ENCODE assay signal across 9 mouse cellular contexts in the genomic region with DNA sequence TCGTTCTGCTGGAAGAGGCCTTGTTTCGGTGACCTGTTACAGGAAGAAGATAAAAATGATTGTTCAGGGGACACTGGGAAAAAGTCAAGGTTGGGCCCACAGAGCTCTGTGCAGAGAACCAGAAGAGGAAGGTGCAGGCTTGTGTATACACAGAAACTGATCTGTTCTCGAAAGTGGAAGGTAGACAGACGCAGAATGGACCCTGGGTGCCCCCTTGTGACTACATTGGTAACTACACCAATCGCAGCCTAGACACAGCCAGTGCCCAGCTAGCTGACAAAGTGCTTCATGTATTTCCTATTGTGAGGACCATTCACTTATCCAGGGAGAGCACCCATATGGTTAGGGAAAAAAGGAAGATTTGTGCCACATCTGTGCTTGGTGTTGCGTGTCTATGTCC. TPM values are rescaled to one million over a fixed set of nuclear protein-coding genes. Genes with fewer than 3 reads are reported as not detected.
DNase-seq lines count a peak whose midpoint lies in the region; ATAC-seq and TF ChIP-seq lines count a peak whose summit lies in the region.
"Had no signal": no experiment of that assay in that cellular context is flagged by ENCODE, and none has a peak within 500 bp of the region (broad histone marks: within the 10 kb centered on the region; RNA-seq: fewer than 3 reads in every experiment).

No protein-coding gene starts in this region.

- peak; percentile 77 for DNase-seq in brain, embryonic 14.5 days (ENCODE audit: low read depth)
- peak; percentile 81 to 88 for DNase-seq in heart, postnatal 14 days
- peak; percentile 61 for DNase-seq in large intestine, adult 2 months (ENCODE audit: low read depth, low spot score)
- peak; percentile 72 for DNase-seq in lung, adult 2 months
- DNase-seq in testis, postnatal 10 days (ENCODE audit: low spot score) = peak; percentile 86

- H3K36me3 ChIP-seq in neural tube, embryonic 15.5 days = no peaks in the 10 kb centered on the region

- H3K27ac ChIP-seq in neural tube, embryonic 15.5 days (replicated peaks) = no peak overlapping the region

- H3K4me2 ChIP-seq in neural tube, embryonic 15.5 days = no peak overlapping the region

- 5% methylated on average over 6 of the region's 6 CpGs for WGBS in large intestine, adult 2 months
- WGBS in lung, adult 2 months = 16% methylated on average over 6 of the region's 6 CpGs
- WGBS in neural tube, embryonic 15.5 days = 34% methylated on average over 6 of the region's 6 CpGs

- intact Hi-C loops in heart, postnatal 14 days (cut with DNase I) = loop anchor here (1.0 to 5.0 kb wide), 4 partner anchors 31 to 300 kb away; no protein-coding TSS in a partner anchor

- peaks cover 37% of the 10 kb centered on the region for H3K27me3 ChIP-seq in neural tube, embryonic 15.5 days (replicated peaks)

- no peaks in the 10 kb centered on the region; the same call in 1 of the 2 replicates for H3K4me1 ChIP-seq in lung, adult 2 months (ENCODE audit: control insufficient read depth, insufficient read depth, low read length)
- peaks cover 4% of the 10 kb centered on the region; the same call in 1 of the 2 replicates for H3K4me1 ChIP-seq in neural tube, embryonic 15.5 days

- H3K4me3 ChIP-seq in lung, adult 2 months (replicated peaks; ENCODE audit: extremely low read depth, low read depth, low read length) = no peak overlapping the region
- no peak overlapping the region for H3K4me3 ChIP-seq in neural tube, embryonic 15.5 days (replicated peaks)
- H3K4me3 ChIP-seq: erythroblast, embryonic 14.5 days had no signal

- no peaks in the 10 kb centered on the region for H3K9me3 ChIP-seq in neural tube, embryonic 15.5 days (replicated peaks)

- no peak overlapping the region for H3K9ac ChIP-seq in neural tube, embryonic 15.5 days (replicated peaks)

- TF ChIP-seq CTCF in brain, embryonic 14.5 days (IDR thresholded peaks at IDR 0.05; ENCODE audit: borderline replicate concordance, extremely low read depth, insufficient read depth, insufficient read length) = peak; percentile 87
- peak; percentile 79 for TF ChIP-seq CTCF in lung, adult 2 months (IDR thresholded peaks at IDR 0.05; ENCODE audit: insufficient read depth, low read length)

- peak; percentile 94 for ATAC-seq in CD4-positive, CD25-positive, alpha-beta regulatory T cell, adult 4 months
- ATAC-seq in erythroblast, adult 5-6 weeks (replicated peaks; ENCODE audit: low FRiP score, poor library complexity, severe bottlenecking) = peak; percentile 73
- peak; percentile 91 for ATAC-seq in neural tube, embryonic 15.5 days (ENCODE audit: low FRiP score)

- TF ChIP-seq POLR2A in brain, embryonic 14.5 days (IDR thresholded peaks at IDR 0.05; ENCODE audit: borderline replicate concordance, extremely low read depth, insufficient read depth, insufficient read length, poor library complexity, severe bottlenecking) = no peak
- TF ChIP-seq POLR2A in lung, adult 2 months (IDR thresholded peaks at IDR 0.05; ENCODE audit: borderline replicate concordance, extremely low read depth, low read depth, low read length) = no peak

RNA-seq across cellular contexts. Expression of a gene that starts 21.6 kb away (rescaled TPM):
- not detected for polyA plus RNA-seq in CD4-positive, CD25-positive, alpha-beta regulatory T cell, adult 4 months (2017; shearing (Covaris generic))
- 0.10 and 0.19 TPM in 2 replicates for polyA plus RNA-seq in brain, embryonic 14.5 days (2012; rRNA removed)
- total RNA-seq in erythroblast, adult 5-6 weeks (2015; ENCODE audit: low replicate concordance) = not detected in 2 replicates
- not detected in 2 replicates for total RNA-seq in erythroblast, adult 5-6 weeks (2017; ENCODE audit: low replicate concordance)
- total RNA-seq in heart, postnatal 14 days (2021) = not detected
- not detected in 2 replicates for polyA plus RNA-seq in large intestine, adult 2 months (2012; rRNA removed)
- not detected in 2 replicates for polyA plus RNA-seq in lung, adult 2 months (2012; rRNA removed)
- polyA plus RNA-seq in neural tube, embryonic 15.5 days (2015; fragmentation: Nextera tagmentation; extraction: Ambion mirVana) = not detected in 2 replicates
- polyA plus RNA-seq: erythroblast, embryonic 14.5 days had no signal

RNA-seq across cellular contexts. Expression of a gene that starts 38.7 kb away (rescaled TPM):
- under 1 TPM in 1 of 2 experiments, not detected in 1; 0.16 TPM for polyA plus RNA-seq in CD4-positive, CD25-positive, alpha-beta regulatory T cell, adult 4 months (2017; shearing (Covaris generic))
- polyA plus RNA-seq in brain, embryonic 14.5 days (2012; rRNA removed) = 0.93 and 1.1 TPM in 2 replicates
- not detected in 2 replicates for total RNA-seq in erythroblast, adult 5-6 weeks (2015; ENCODE audit: low replicate concordance)
- 0.28 TPM in 1 of 2 replicates, not detected in the other for total RNA-seq in erythroblast, adult 5-6 weeks (2017; ENCODE audit: low replicate concordance)
- total RNA-seq in heart, postnatal 14 days (2021) = under 1 TPM; 0.38 to 0.39 TPM
- polyA plus RNA-seq in large intestine, adult 2 months (2012; rRNA removed) = 0.07 and 0.10 TPM in 2 replicates
- polyA plus RNA-seq in lung, adult 2 months (2012; rRNA removed) = 0.53 and 0.77 TPM in 2 replicates
- 0.28 and 0.36 TPM in 2 replicates for polyA plus RNA-seq in neural tube, embryonic 15.5 days (2015; fragmentation: Nextera tagmentation; extraction: Ambion mirVana)

RNA-seq across cellular contexts. Expression of a gene that starts 39.6 kb away (rescaled TPM):
- polyA plus RNA-seq in CD4-positive, CD25-positive, alpha-beta regulatory T cell, adult 4 months (2017; shearing (Covaris generic)) = 10 to 100 TPM; 43.9 to 64.6 TPM
- polyA plus RNA-seq in brain, embryonic 14.5 days (2012; rRNA removed) = 64.5 and 71.7 TPM in 2 replicates
- 20.9 and 31.3 TPM in 2 replicates for total RNA-seq in erythroblast, adult 5-6 weeks (2015; ENCODE audit: low replicate concordance)
- total RNA-seq in erythroblast, adult 5-6 weeks (2017; ENCODE audit: low replicate concordance) = 19.4 and 29.1 TPM in 2 replicates
- 10 to 100 TPM; 43.7 to 46.9 TPM for total RNA-seq in heart, postnatal 14 days (2021)
- 34.7 and 40.7 TPM in 2 replicates for polyA plus RNA-seq in large intestine, adult 2 months (2012; rRNA removed)
- 11.1 and 12.2 TPM in 2 replicates for polyA plus RNA-seq in lung, adult 2 months (2012; rRNA removed)
- polyA plus RNA-seq in neural tube, embryonic 15.5 days (2015; fragmentation: Nextera tagmentation; extraction: Ambion mirVana) = 175 and 210 TPM in 2 replicates

RNA-seq across cellular contexts. Expression of a gene that starts 52.6 kb away (rescaled TPM):
- 1 to 10 TPM; 2.0 TPM for polyA plus RNA-seq in CD4-positive, CD25-positive, alpha-beta regulatory T cell, adult 4 months (2017; shearing (Covaris generic))
- polyA plus RNA-seq in brain, embryonic 14.5 days (2012; rRNA removed) = 6.4 and 9.9 TPM in 2 replicates
- total RNA-seq in erythroblast, adult 5-6 weeks (2015; ENCODE audit: low replicate concordance) = 9.4 and 17.6 TPM in 2 replicates
- total RNA-seq in erythroblast, adult 5-6 weeks (2017; ENCODE audit: low replicate concordance) = 20.1 and 22.8 TPM in 2 replicates
- 1 to 10 TPM in 1 of 2 experiments, under 1 TPM in 1; 0.67 to 1.5 TPM for total RNA-seq in heart, postnatal 14 days (2021)
- polyA plus RNA-seq in large intestine, adult 2 months (2012; rRNA removed) = 2.2 and 3.7 TPM in 2 replicates
- polyA plus RNA-seq in lung, adult 2 months (2012; rRNA removed) = 0.26 and 0.28 TPM in 2 replicates
- polyA plus RNA-seq in neural tube, embryonic 15.5 days (2015; fragmentation: Nextera tagmentation; extraction: Ambion mirVana) = 1.1 and 5.5 TPM in 2 replicates
